Mouse (Mus musculus): ENCODE measurements around the gene Sgcd. TPM values are rescaled to one million over a fixed set of nuclear protein-coding genes. Genes with fewer than 3 reads are reported as not detected.

The Sgcd gene
- total RNA-seq, 2 experiments from 2014 or later = 11.8 to 13.7 TPM

- no peak for DNase-seq
Observed at GRCm38 (mm10) chr11:47129992-47130391, 858.8 kb downstream of the Sgcd start.

GRCm38 (mm10) chr11:47129166-47129565, 859.6 kb downstream of the Sgcd start:
- no peak for DNase-seq

GRCm38 (mm10) chr11:47128331-47128730, 860.4 kb downstream of the Sgcd start:
- DNase-seq = no peak

GRCm38 (mm10) chr11:47120874-47121273, 867.9 kb downstream of the Sgcd start:
- no peak for DNase-seq

GRCm38 (mm10) chr11:47117896-47118295, 870.9 kb downstream of the Sgcd start:
- DNase-seq = no peak

GRCm38 (mm10) chr11:47114366-47114765, 874.4 kb downstream of the Sgcd start:
- no peak for DNase-seq

GRCm38 (mm10) chr11:47113081-47113480, 875.7 kb downstream of the Sgcd start:
- DNase-seq = no peak

DNA sequence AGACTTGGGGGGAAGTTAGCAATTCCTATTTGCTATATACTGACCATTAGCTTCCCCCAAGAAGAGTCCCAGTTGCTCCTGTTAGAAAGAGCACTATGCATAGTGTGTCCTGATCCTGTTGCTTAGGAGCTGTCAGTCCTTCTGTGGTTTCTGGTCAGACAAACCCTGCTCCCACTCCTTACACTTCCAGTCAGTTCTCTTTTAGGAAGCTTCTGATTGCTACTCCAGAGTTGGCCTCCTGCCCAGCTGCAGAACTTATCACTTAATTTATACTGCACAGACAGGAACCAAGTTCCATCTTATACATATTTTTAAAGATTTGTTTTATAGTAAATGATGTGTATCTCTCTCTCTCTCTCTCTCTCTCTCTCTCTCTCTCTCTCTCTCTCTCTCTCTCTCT, 878.5 kb downstream of the Sgcd start:
- no peak for DNase-seq

DNA sequence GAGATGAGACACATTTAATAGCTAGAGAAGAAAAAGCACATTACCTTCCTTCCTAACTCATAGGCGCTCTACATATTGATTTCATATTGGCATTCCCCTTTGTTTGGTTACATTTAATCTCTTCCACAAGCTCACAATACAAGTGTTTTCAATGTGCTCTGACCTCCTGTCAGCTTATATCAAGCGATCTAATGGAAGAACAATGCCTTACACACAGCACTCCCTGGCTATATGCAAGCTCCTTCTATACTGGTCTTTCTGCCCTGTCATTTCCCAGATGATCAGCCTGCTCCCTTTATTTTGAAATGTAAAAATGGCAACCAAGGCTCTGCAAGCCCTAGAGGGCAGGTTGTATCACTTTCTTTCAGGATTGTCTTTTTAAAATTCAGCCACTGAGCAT, 881.1 kb downstream of the Sgcd start:
- no peak for DNase-seq

- DNase-seq = no peak
Observed at GRCm38 (mm10) chr11:47093296-47093912, 895.4 kb downstream of the Sgcd start.

DNA sequence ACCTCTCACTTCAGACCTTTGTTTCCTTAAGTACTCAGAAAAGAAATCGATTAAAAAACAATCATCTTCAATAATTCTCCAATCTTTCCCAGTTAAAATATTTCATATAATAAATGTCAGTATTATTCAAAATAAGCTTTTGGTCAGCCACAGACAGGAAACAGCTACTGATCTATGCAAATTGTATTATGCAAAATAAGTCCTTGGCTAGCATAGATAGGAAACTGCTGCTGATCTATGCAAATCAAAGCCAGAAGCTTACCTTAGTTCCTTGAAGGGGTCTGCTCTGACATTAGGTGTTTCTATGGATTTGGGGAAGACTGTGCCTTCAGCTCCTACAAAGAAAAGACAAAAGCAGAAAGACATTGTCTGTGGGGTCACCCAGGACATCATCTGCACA, 906.3 kb downstream of the Sgcd start:
- no peak for DNase-seq

DNA sequence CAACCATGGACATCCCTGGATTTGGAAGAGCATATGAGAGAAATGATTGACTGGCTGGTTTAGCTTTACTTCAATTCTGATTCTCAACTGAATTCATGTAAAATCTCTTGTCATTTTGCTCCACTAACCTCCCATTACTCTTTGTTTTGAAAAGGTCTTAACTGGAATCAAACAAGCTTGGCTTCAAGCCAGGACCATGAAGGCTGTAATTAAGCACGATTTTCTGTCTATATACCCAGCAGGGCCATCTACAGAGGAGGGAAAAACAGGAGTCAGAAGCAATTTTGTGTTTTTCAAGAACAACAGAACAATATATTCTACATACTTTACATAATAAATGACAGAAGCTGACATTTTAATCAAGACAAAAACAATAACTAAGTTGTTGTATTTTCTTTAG, 915.2 kb downstream of the Sgcd start:
- DNase-seq = no peak

DNA sequence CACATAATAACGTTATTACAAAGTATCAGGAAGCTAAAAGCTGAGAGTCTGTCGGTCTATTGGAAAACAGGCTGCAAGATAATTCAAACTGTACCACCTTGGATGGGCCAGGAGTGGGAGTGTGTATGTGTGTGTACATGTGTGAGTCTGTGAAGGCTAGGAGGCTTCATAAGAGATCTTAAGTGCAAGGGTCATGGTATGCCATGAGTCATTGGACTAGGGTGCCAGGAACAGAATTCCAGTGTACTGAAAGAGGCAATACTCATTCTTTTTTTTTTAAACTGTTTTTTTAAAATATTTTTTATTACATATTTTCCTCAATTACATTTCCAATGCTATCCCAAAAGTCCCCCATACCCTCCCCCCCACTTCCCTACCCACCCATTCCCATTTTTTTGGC, 917.6 kb downstream of the Sgcd start:
- no peak for DNase-seq

GRCm38 (mm10) chr11:47069769-47070384, 918.9 kb downstream of the Sgcd start:
- no peak for DNase-seq

- DNase-seq = no peak
Observed at GRCm38 (mm10) chr11:47063690-47064089, 925.1 kb downstream of the Sgcd start.

DNA sequence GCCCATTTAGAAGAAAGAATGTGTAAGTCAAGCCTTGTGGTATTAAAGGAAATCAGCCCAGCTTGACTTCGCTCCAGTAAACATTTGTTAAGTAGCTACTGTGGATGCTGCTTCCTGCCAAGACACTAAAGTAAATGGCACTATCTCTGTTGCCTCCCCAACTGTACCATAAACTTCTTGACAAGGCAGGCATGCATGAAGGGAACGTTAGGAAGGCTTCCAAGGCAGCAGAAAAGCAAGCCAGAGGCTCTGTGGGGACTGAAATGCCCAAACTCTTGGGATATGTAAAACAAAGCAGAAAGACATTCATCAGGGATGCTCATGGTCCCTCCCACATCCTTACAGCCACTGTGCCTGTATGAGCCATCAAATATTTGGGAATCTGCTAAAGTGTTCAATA, 938.4 kb downstream of the Sgcd start:
- DNase-seq = no peak

GRCm38 (mm10) chr11:47049756-47050155, 939.0 kb downstream of the Sgcd start:
- DNase-seq = no peak

DNA sequence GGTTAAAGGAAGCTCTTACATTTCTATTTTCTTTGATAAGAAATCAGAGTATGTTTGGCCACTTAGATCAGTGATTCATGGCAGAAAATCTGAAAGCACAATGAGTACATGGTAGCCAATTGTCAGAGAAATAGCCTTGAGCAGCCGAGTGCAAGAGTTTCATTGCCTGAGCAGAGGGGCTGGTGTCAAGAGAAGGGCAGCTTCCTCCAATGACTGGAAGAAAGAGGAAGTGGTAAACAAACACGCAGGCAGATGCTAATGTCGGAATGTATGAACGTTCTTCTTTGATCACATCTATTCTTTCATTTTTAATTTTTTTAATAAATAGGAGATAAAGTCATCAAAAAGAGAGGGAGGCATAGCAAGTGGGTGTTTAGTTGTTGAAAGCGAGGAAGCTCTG, 956.5 kb downstream of the Sgcd start:
- no peak for DNase-seq

DNA sequence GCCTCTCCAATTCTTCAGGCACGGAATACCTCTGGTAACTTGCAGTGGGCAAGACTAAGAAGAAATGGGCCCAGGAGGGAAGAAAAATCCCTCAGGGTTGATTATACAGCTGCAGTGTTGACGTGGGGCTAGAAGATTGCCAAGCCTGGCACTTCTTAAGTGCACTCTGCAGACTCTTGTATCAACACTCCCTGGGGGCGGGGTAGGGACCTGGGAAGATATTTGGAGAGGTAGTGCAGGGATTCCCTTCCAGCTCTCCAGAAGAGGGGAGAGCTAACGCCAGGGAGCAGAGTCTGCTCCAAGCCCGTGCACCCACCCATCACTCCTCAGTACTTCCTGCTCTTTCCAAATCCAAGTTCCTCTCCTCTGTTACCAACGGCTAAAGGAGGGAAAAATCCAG, 967.9 kb downstream of the Sgcd start:
- DNase-seq = no peak

DNA sequence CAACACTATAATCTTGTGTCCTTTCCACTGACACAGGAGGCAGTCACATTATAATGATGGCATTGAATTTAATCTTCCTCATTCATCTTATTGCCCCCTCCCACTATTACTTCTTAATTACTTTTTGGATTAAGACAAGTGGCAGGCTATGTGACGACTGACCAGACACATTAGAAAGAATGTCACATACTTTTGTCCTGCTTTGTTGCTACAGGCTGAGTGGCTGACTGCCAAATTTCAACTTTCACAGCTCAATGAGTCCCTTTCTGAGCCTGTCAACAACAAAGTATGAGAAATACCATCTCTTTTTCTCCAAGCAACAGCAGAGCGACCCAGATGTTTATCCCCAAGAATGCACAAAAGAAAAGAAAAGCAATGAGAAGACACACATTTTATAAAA, 970.6 kb downstream of the Sgcd start:
- DNase-seq = no peak

GRCm38 (mm10) chr11:47015683-47016082, 973.1 kb downstream of the Sgcd start:
- no peak for DNase-seq

DNA sequence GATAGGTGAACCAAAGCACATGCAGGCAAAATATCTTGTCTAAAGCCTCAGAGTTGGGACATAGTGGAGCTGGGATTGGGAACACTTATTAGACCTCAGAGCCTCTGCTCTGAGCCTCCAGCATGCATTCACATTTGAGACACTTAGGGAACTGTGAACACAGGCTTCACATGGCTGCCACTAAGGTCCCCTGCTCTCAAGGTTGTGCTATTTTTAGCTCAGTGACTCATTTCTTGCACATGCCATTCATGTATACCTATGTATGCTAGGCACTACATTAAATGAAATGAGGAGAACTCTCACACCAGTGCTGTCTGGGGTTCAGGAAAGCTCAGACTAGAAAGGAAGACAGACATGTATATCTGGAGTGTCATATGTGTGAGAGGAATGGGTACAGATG, 974.5 kb downstream of the Sgcd start:
- DNase-seq = no peak

- no peak for DNase-seq
Observed at GRCm38 (mm10) chr11:47010166-47010565, 978.6 kb downstream of the Sgcd start.

GRCm38 (mm10) chr11:47005301-47005875, 983.4 kb downstream of the Sgcd start:
- no peak for DNase-seq

Data from layer of hippocampus, postnatal 36 days (tissue).